Mouse (Mus musculus) neural tube, embryonic 10.5 days (tissue): ENCODE results near the gene Vmn1r231.

ENCODE experiments used
- DNase-seq: peaks from one replicate; pipeline ENCODE4 v3.0.0-alpha.2; 2017; ENCODE audit warnings: low spot score; ENCODE audit errors: extremely low spot score

Vmn1r231 gene

GRCm38 (mm10) chr17:20904991-20905390 is at the start of gene Vmn1r231:
Gene Vmn1r231, minus strand, starts transcription at chr17:20905091.
- no peak for DNase-seq

- DNase-seq: no peak
Observed at GRCm38 (mm10) chr17:20946636-20947035, 41.7 kb upstream of the Vmn1r231 start.

- no peak for DNase-seq
Observed at GRCm38 (mm10) chr17:20946026-20946565, 41.2 kb upstream of the Vmn1r231 start.

- DNase-seq: peak; percentile 95
Observed at GRCm38 (mm10) chr17:20944985-20945891, 40.3 kb upstream of the Vmn1r231 start, which contains the start of gene Ppp2r1a. Gene Ppp2r1a, plus strand, starts transcription at chr17:20945311.

GRCm38 (mm10) chr17:20944226-20944625 is 39.3 kb upstream of the Vmn1r231 start:
- no peak for DNase-seq

- no peak for DNase-seq
Observed at GRCm38 (mm10) chr17:20919614-20920013, 14.7 kb upstream of the Vmn1r231 start, which contains the start of gene Vmn1r232. Gene Vmn1r232, minus strand, starts transcription at chr17:20919714.

- no peak for DNase-seq
Observed at GRCm38 (mm10) chr17:20840144-20840543, 64.7 kb downstream of the Vmn1r231 start, which contains the start of gene Vmn1r230. Gene Vmn1r230, plus strand, starts transcription at chr17:20840444.
